Mouse (Mus musculus): ENCODE data around the gene Sipa1l1.
"Not testable (repeated sequence)": the region's sequence is repeated elsewhere in the genome, so short reads cannot be mapped to it uniquely, and the experiment has no call there.

The Sipa1l1 gene

GRCm38 (mm10) chr12:82178636-82179035, 9.5 kb downstream of the Sipa1l1 start:
- DNase-seq (ENCODE audit: low spot score): no peak

GRCm38 (mm10) chr12:82179626-82180025, 10.5 kb downstream of the Sipa1l1 start:
- DNase-seq (ENCODE audit: low spot score): no peak

GRCm38 (mm10) chr12:82186156-82186555, 17.0 kb downstream of the Sipa1l1 start:
- not testable (repeated sequence) for DNase-seq (ENCODE audit: low spot score)

GRCm38 (mm10) chr12:82186740-82187139, 17.6 kb downstream of the Sipa1l1 start:
- DNase-seq (ENCODE audit: low spot score): no peak

- DNase-seq (ENCODE audit: low spot score): peak; percentile 59
These were observed 18.2 kb downstream of the Sipa1l1 start for GRCm38 (mm10) chr12:82187178-82187839.

GRCm38 (mm10) chr12:82188321-82189075, 19.4 kb downstream of the Sipa1l1 start:
- no peak for DNase-seq (ENCODE audit: low spot score)

- DNase-seq (ENCODE audit: low spot score): no peak
These were observed 20.1 kb downstream of the Sipa1l1 start for GRCm38 (mm10) chr12:82189076-82189675.

GRCm38 (mm10) chr12:82189715-82190581, 20.8 kb downstream of the Sipa1l1 start:
- DNase-seq (ENCODE audit: low spot score): peak; percentile 56

GRCm38 (mm10) chr12:82190582-82190965, 21.5 kb downstream of the Sipa1l1 start:
- DNase-seq (ENCODE audit: low spot score): no peak

- DNase-seq (ENCODE audit: low spot score): no peak
These were observed 22.6 kb downstream of the Sipa1l1 start for GRCm38 (mm10) chr12:82191686-82192085.

- DNase-seq (ENCODE audit: low spot score): no peak
These were observed 23.5 kb downstream of the Sipa1l1 start for GRCm38 (mm10) chr12:82192641-82193054.

- no peak for DNase-seq (ENCODE audit: low spot score)
These were observed 24.4 kb downstream of the Sipa1l1 start for GRCm38 (mm10) chr12:82193476-82193875.

GRCm38 (mm10) chr12:82194919-82195318, 25.8 kb downstream of the Sipa1l1 start:
- no peak for DNase-seq (ENCODE audit: low spot score)

GRCm38 (mm10) chr12:82196213-82196612, 27.1 kb downstream of the Sipa1l1 start:
- no peak for DNase-seq (ENCODE audit: low spot score)

- DNase-seq (ENCODE audit: low spot score): no peak
These were observed 27.6 kb downstream of the Sipa1l1 start for GRCm38 (mm10) chr12:82196615-82197146.

- no peak for DNase-seq (ENCODE audit: low spot score)
These were observed 28.1 kb downstream of the Sipa1l1 start for GRCm38 (mm10) chr12:82197207-82197606.

GRCm38 (mm10) chr12:82199286-82199685, 30.2 kb downstream of the Sipa1l1 start:
- no peak for DNase-seq (ENCODE audit: low spot score)

GRCm38 (mm10) chr12:82204106-82204505, 35.0 kb downstream of the Sipa1l1 start:
- DNase-seq (ENCODE audit: low spot score): no peak

- DNase-seq (ENCODE audit: low spot score): no peak
These were observed 37.9 kb downstream of the Sipa1l1 start for GRCm38 (mm10) chr12:82206857-82207647.

- no peak for DNase-seq (ENCODE audit: low spot score)
These were observed 38.9 kb downstream of the Sipa1l1 start for GRCm38 (mm10) chr12:82208046-82208445.

- peak; percentile 41 for DNase-seq (ENCODE audit: low spot score)
These were observed 39.5 kb downstream of the Sipa1l1 start for GRCm38 (mm10) chr12:82208611-82209010.

Measured in T-cell, adult 2 months (primary cell).